Mouse (Mus musculus) ovary, postnatal 14 days (tissue): ENCODE results near the gene Ager.

Experiments used
- DNase-seq: peaks from one replicate; pipeline ENCODE4 v3.0.0; 2022; ENCODE audit warnings: low spot score

The Ager gene

GRCm38 (mm10) chr17:34585877-34586771, 11.5 kb upstream of the Ager start:
- no peak for DNase-seq

- peak; percentile 62 for DNase-seq
Observed at GRCm38 (mm10) chr17:34586796-34587422, 10.8 kb upstream of the Ager start.

GRCm38 (mm10) chr17:34587423-34587811, 10.2 kb upstream of the Ager start:
- peak; percentile 95 for DNase-seq

GRCm38 (mm10) chr17:34587814-34588213, 9.8 kb upstream of the Ager start:
- no peak for DNase-seq

- DNase-seq = no peak
Observed at GRCm38 (mm10) chr17:34588767-34589166, 8.9 kb upstream of the Ager start.

- DNase-seq = no peak
Observed at GRCm38 (mm10) chr17:34589206-34589605, 8.5 kb upstream of the Ager start.

GRCm38 (mm10) chr17:34589681-34590101, 8.0 kb upstream of the Ager start, which contains the start of gene Gpsm3:
Gene Gpsm3 (plus strand): TSS chr17:34589806.
- peak; percentile 51 for DNase-seq

GRCm38 (mm10) chr17:34590154-34590987, 7.3 kb upstream of the Ager start:
- DNase-seq = no peak

- no peak for DNase-seq
Observed at GRCm38 (mm10) chr17:34591029-34591993, 6.4 kb upstream of the Ager start, which contains the start of gene Pbx2. Gene Pbx2 (plus strand): TSS chr17:34591266.

GRCm38 (mm10) chr17:34591994-34592375, 5.7 kb upstream of the Ager start:
- DNase-seq = peak; percentile 82

- no peak for DNase-seq
Observed at GRCm38 (mm10) chr17:34592581-34593549, 4.8 kb upstream of the Ager start.

GRCm38 (mm10) chr17:34593752-34594525, 3.7 kb upstream of the Ager start:
- DNase-seq = no peak

GRCm38 (mm10) chr17:34596098-34596497, 1.6 kb upstream of the Ager start:
- no peak for DNase-seq

- no peak for DNase-seq
Observed at GRCm38 (mm10) chr17:34599891-34600290, 2.2 kb downstream of the Ager start.

GRCm38 (mm10) chr17:34601796-34602195, 4.1 kb downstream of the Ager start:
- DNase-seq = no peak

GRCm38 (mm10) chr17:34603375-34604060, 5.9 kb downstream of the Ager start, which contains the start of gene Rnf5:
Gene Rnf5 (minus strand): TSS chr17:34603690.
- DNase-seq = peak; percentile 97

- peak; percentile 98 for DNase-seq
Observed at GRCm38 (mm10) chr17:34604061-34604508, 6.4 kb downstream of the Ager start, which contains the start of gene Agpat1. Gene Agpat1 (plus strand): TSS chr17:34604262.
